Mouse (Mus musculus): Measurements from ENCODE around the gene Ptprj. TPM values are rescaled to one million over a fixed set of nuclear protein-coding genes. Genes with fewer than 3 reads are reported as not detected.

Gene Ptprj
- polyA plus RNA-seq, 1 experiment from 2014 or later, result 7.2 TPM

- H3K4me1 ChIP-seq (replicated peaks; ENCODE audit: insufficient read depth, low read length), result no peaks in the 10 kb centered on the region
- H3K9me3 ChIP-seq (replicated peaks; ENCODE audit: low read length), result no peaks in the 10 kb centered on the region
- H3K4me2 ChIP-seq (ENCODE audit: low read length), result no peak overlapping the region
- H3K27ac ChIP-seq, result no peak overlapping the region
- 43% methylated on average over 2 of the region's 2 CpGs for WGBS
- no peak for TF ChIP-seq CTCF (IDR thresholded peaks at IDR 0.05; ENCODE audit: low read depth)
- no peaks in the 10 kb centered on the region for H3K36me3 ChIP-seq (ENCODE audit: insufficient read depth, low read length)
- ATAC-seq (replicated peaks; ENCODE audit: low FRiP score, low read depth), result no peak
- DNase-seq (ENCODE audit: low spot score), result no peak
- H3K27me3 ChIP-seq (ENCODE audit: insufficient read depth, low read length), result no peaks in the 10 kb centered on the region
- no peak overlapping the region for H3K9ac ChIP-seq (ENCODE audit: low read depth, low read length)
- H3K4me3 ChIP-seq (replicated peaks; ENCODE audit: low read depth, low read length), result no peak overlapping the region
These were observed 39.2 kb upstream of the Ptprj start for GRCm38 (mm10) chr2:90619648-90620047.

- no peak overlapping the region for H3K4me3 ChIP-seq (replicated peaks; ENCODE audit: low read depth, low read length)
- H3K36me3 ChIP-seq (ENCODE audit: insufficient read depth, low read length), result no peaks in the 10 kb centered on the region
- no peak for TF ChIP-seq CTCF (IDR thresholded peaks at IDR 0.05; ENCODE audit: low read depth)
- no peak for DNase-seq (ENCODE audit: low spot score)
- H3K9me3 ChIP-seq (replicated peaks; ENCODE audit: low read length), result no peaks in the 10 kb centered on the region
- WGBS, result 85% methylated on average over 14 of the region's 14 CpGs
- ATAC-seq (replicated peaks; ENCODE audit: low FRiP score, low read depth), result no peak
- no peak overlapping the region for H3K27ac ChIP-seq
- H3K4me1 ChIP-seq (replicated peaks; ENCODE audit: insufficient read depth, low read length), result no peaks in the 10 kb centered on the region
- no peak overlapping the region for H3K9ac ChIP-seq (ENCODE audit: low read depth, low read length)
- H3K27me3 ChIP-seq (ENCODE audit: insufficient read depth, low read length), result no peaks in the 10 kb centered on the region
- H3K4me2 ChIP-seq (ENCODE audit: low read length), result no peak overlapping the region
These were observed 34.3 kb upstream of the Ptprj start for GRCm38 (mm10) chr2:90614651-90615171.

GRCm38 (mm10) chr2:90613591-90613990, 33.1 kb upstream of the Ptprj start:
- Histone ChIP-seq H3K9ac (ENCODE audit: low read depth, low read length) (no peak overlapping the region), H3K27me3 (ENCODE audit: insufficient read depth, low read length) (no peaks in the 10 kb centered on the region), H3K4me3 (replicated peaks; ENCODE audit: low read depth, low read length) (no peak overlapping the region), H3K4me1 (replicated peaks; ENCODE audit: insufficient read depth, low read length) (no peaks in the 10 kb centered on the region), H3K4me2 (ENCODE audit: low read length) (no peak overlapping the region), H3K27ac (no peak overlapping the region), H3K9me3 (replicated peaks; ENCODE audit: low read length) (no peaks in the 10 kb centered on the region), H3K36me3 (ENCODE audit: insufficient read depth, low read length) (no peaks in the 10 kb centered on the region)
- 56% methylated on average over 3 of the region's 3 CpGs for WGBS
- ATAC-seq (replicated peaks; ENCODE audit: low FRiP score, low read depth) (no peak), DNase-seq (ENCODE audit: low spot score) (no peak)
- no peak for TF ChIP-seq CTCF (IDR thresholded peaks at IDR 0.05; ENCODE audit: low read depth)

GRCm38 (mm10) chr2:90613006-90613405, 32.6 kb upstream of the Ptprj start:
- H3K9ac ChIP-seq (ENCODE audit: low read depth, low read length), result no peak overlapping the region
- H3K4me2 ChIP-seq (ENCODE audit: low read length), result no peak overlapping the region
- ATAC-seq (replicated peaks; ENCODE audit: low FRiP score, low read depth) (no peak), DNase-seq (ENCODE audit: low spot score) (peak; percentile 15)
- H3K4me1 ChIP-seq (replicated peaks; ENCODE audit: insufficient read depth, low read length), result no peaks in the 10 kb centered on the region
- TF ChIP-seq CTCF (IDR thresholded peaks at IDR 0.05; ENCODE audit: low read depth), result no peak
- 79% methylated on average over 2 of the region's 2 CpGs for WGBS
- no peaks in the 10 kb centered on the region for H3K27me3 ChIP-seq (ENCODE audit: insufficient read depth, low read length)
- no peak overlapping the region for H3K4me3 ChIP-seq (replicated peaks; ENCODE audit: low read depth, low read length)
- no peaks in the 10 kb centered on the region for H3K9me3 ChIP-seq (replicated peaks; ENCODE audit: low read length)
- H3K27ac ChIP-seq, result no peak overlapping the region
- no peaks in the 10 kb centered on the region for H3K36me3 ChIP-seq (ENCODE audit: insufficient read depth, low read length)

- no peak for DNase-seq (ENCODE audit: low spot score)
- no peaks in the 10 kb centered on the region for H3K4me1 ChIP-seq (replicated peaks; ENCODE audit: insufficient read depth, low read length)
- no peak for TF ChIP-seq CTCF (IDR thresholded peaks at IDR 0.05; ENCODE audit: low read depth)
- H3K27me3 ChIP-seq (ENCODE audit: insufficient read depth, low read length), result no peaks in the 10 kb centered on the region
- H3K9me3 ChIP-seq (replicated peaks; ENCODE audit: low read length), result no peaks in the 10 kb centered on the region
- no peak overlapping the region for H3K27ac ChIP-seq
- no peak for ATAC-seq (replicated peaks; ENCODE audit: low FRiP score, low read depth)
- 82% methylated on average over 10 of the region's 10 CpGs for WGBS
- H3K4me3 ChIP-seq (replicated peaks; ENCODE audit: low read depth, low read length), result no peak overlapping the region
- H3K36me3 ChIP-seq (ENCODE audit: insufficient read depth, low read length), result no peaks in the 10 kb centered on the region
- H3K4me2 ChIP-seq (ENCODE audit: low read length), result no peak overlapping the region
- H3K9ac ChIP-seq (ENCODE audit: low read depth, low read length), result no peak overlapping the region
These were observed 31.6 kb upstream of the Ptprj start for GRCm38 (mm10) chr2:90611959-90612571.

- 94% methylated on average over 3 of the region's 3 CpGs for WGBS
- no peaks in the 10 kb centered on the region for H3K4me1 ChIP-seq (replicated peaks; ENCODE audit: insufficient read depth, low read length)
- DNase-seq (ENCODE audit: low spot score), result no peak
- H3K27ac ChIP-seq, result no peak overlapping the region
- H3K9ac ChIP-seq (ENCODE audit: low read depth, low read length), result no peak overlapping the region
- no peaks in the 10 kb centered on the region for H3K27me3 ChIP-seq (ENCODE audit: insufficient read depth, low read length)
- no peaks in the 10 kb centered on the region for H3K9me3 ChIP-seq (replicated peaks; ENCODE audit: low read length)
- no peak for ATAC-seq (replicated peaks; ENCODE audit: low FRiP score, low read depth)
- H3K4me2 ChIP-seq (ENCODE audit: low read length), result no peak overlapping the region
- H3K36me3 ChIP-seq (ENCODE audit: insufficient read depth, low read length), result no peaks in the 10 kb centered on the region
- H3K4me3 ChIP-seq (replicated peaks; ENCODE audit: low read depth, low read length), result no peak overlapping the region
- no peak for TF ChIP-seq CTCF (IDR thresholded peaks at IDR 0.05; ENCODE audit: low read depth)
These were observed 20.6 kb upstream of the Ptprj start for GRCm38 (mm10) chr2:90601056-90601455.

- WGBS, result 94% methylated on average over 1 of the region's 1 CpGs
- Histone ChIP-seq H3K36me3 (ENCODE audit: insufficient read depth, low read length) (no peaks in the 10 kb centered on the region), H3K9me3 (replicated peaks; ENCODE audit: low read length) (no peaks in the 10 kb centered on the region), H3K4me1 (replicated peaks; ENCODE audit: insufficient read depth, low read length) (no peaks in the 10 kb centered on the region), H3K27me3 (ENCODE audit: insufficient read depth, low read length) (no peaks in the 10 kb centered on the region), H3K4me3 (replicated peaks; ENCODE audit: low read depth, low read length) (no peak overlapping the region), H3K4me2 (ENCODE audit: low read length) (no peak overlapping the region), H3K27ac (no peak overlapping the region), H3K9ac (ENCODE audit: low read depth, low read length) (no peak overlapping the region)
- no peak for ATAC-seq (replicated peaks; ENCODE audit: low FRiP score, low read depth)
- no peak for TF ChIP-seq CTCF (IDR thresholded peaks at IDR 0.05; ENCODE audit: low read depth)
- DNase-seq (ENCODE audit: low spot score), result no peak
These were observed 7.7 kb upstream of the Ptprj start for GRCm38 (mm10) chr2:90588141-90588540.
